Mouse (Mus musculus) urinary bladder, postnatal 10 days (tissue): ENCODE data around the gene Ctsa.

Experiments
- DNase-seq: peaks from one replicate; pipeline ENCODE4 v3.0.0; 2022; ENCODE audit warnings: low spot score

Ctsa gene

GRCm38 (mm10) chr2:164879228-164879567 is 46.5 kb downstream of the Ctsa start, which contains the start of gene Pcif1:
Pcif1 (plus strand) TSS chr2:164879304.
- DNase-seq: peak; percentile 83

- peak; percentile 61 for DNase-seq
These were observed 47.0 kb downstream of the Ctsa start for GRCm38 (mm10) chr2:164879568-164880277.

GRCm38 (mm10) chr2:164882619-164883018 is 49.9 kb downstream of the Ctsa start:
- no peak for DNase-seq

GRCm38 (mm10) chr2:164885788-164886187 is 53.1 kb downstream of the Ctsa start:
- DNase-seq: no peak

- no peak for DNase-seq
These were observed 53.9 kb downstream of the Ctsa start for GRCm38 (mm10) chr2:164886617-164887016.

- DNase-seq: no peak
These were observed 56.3 kb downstream of the Ctsa start for GRCm38 (mm10) chr2:164888996-164889395.

- no peak for DNase-seq
These were observed 57.3 kb downstream of the Ctsa start for GRCm38 (mm10) chr2:164889960-164890359.
